14 mouse cellular contexts compared by ENCODE assay signal in the genomic region with DNA sequence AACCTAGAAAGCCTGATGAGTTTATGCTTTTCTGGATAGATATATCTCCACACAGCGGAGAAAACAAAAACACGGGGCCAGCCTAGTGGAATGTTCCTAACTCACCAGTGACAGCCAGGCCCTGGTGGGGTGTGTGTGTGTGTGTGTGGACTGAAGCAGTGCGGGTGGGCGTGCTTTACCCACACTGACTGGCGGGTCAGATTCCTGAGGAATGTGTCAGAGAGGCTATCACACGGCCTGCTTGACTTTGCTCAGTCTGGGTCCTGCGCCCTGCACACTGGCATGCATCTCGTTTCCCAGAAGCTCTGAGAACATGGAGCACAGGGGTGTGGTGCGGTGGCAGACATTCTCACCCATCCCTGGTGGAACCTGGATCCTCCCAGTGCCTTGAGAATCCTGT. TPM values are rescaled to one million over a fixed set of nuclear protein-coding genes. Genes with fewer than 3 reads are reported as not detected.
A peak's percentile ranks its signal among the peaks of the same experiment; 100 is the strongest.
DNase-seq lines count a peak whose midpoint lies in the region; ATAC-seq and TF ChIP-seq lines count a peak whose summit lies in the region.
"Had no signal": no experiment of that assay in that cellular context is flagged by ENCODE, and none has a peak within 500 bp of the region (broad histone marks: within the 10 kb centered on the region; RNA-seq: fewer than 3 reads in every experiment).

No protein-coding gene starts in this region.

- H3K9ac ChIP-seq in kidney, embryonic 15.5 days: no peak overlapping the region
- H3K9ac ChIP-seq: neural tube, embryonic 12.5 days had no signal

- H3K36me3 ChIP-seq in kidney, embryonic 15.5 days: peaks cover 32% of the 10 kb centered on the region
- H3K36me3 ChIP-seq: neural tube, embryonic 12.5 days had no signal

- no peaks in the 10 kb centered on the region; the same call in 1 of the 2 replicates for H3K9me3 ChIP-seq in kidney, embryonic 15.5 days (replicated peaks)

- H3K4me2 ChIP-seq in kidney, embryonic 15.5 days: no peak overlapping the region
- H3K4me2 ChIP-seq: neural tube, embryonic 12.5 days had no signal

- no peak overlapping the region for H3K27ac ChIP-seq in kidney, embryonic 15.5 days
- peak overlapping the region; percentile 4; the same call in 1 of the 2 replicates for H3K27ac ChIP-seq in embryonic fibroblast, embryonic 13.5 days (ENCODE audit: insufficient read depth, low read length)
- H3K27ac ChIP-seq: neural tube, embryonic 12.5 days had no signal

- peaks cover 25% of the 10 kb centered on the region for H3K4me1 ChIP-seq in kidney, embryonic 15.5 days
- peaks cover 8% of the 10 kb centered on the region; the same call in 1 of the 2 replicates for H3K4me1 ChIP-seq in embryonic fibroblast, embryonic 13.5 days (ENCODE audit: control insufficient read depth, insufficient read depth, low read length)
- H3K4me1 ChIP-seq: neural tube, embryonic 12.5 days had no signal

- no peaks in the 10 kb centered on the region for H3K27me3 ChIP-seq in kidney, embryonic 15.5 days
- H3K27me3 ChIP-seq: neural tube, embryonic 12.5 days had no signal

- no peak for TF ChIP-seq CTCF in embryonic fibroblast, embryonic 13.5 days (IDR thresholded peaks at IDR 0.05; ENCODE audit: borderline replicate concordance, insufficient read depth, low read length)

- no peak for TF ChIP-seq POLR2A in embryonic fibroblast, embryonic 13.5 days (IDR thresholded peaks at IDR 0.05; ENCODE audit: low read depth, low read length)

- H3K4me3 ChIP-seq in kidney, embryonic 15.5 days (replicated peaks): no peak overlapping the region
- no peak overlapping the region for H3K4me3 ChIP-seq in embryonic fibroblast, embryonic 13.5 days (ENCODE audit: insufficient read depth, low read length)
- H3K4me3 ChIP-seq: neural tube, embryonic 12.5 days had no signal

- peak; percentile 50; the same call in 1 of the 2 replicates for ATAC-seq in kidney, embryonic 15.5 days (replicated peaks; ENCODE audit: low FRiP score)
- ATAC-seq: forebrain, embryonic 14.5 days had no signal

- WGBS in kidney, embryonic 15.5 days: 56% methylated on average over 9 of the region's 9 CpGs

- no peak for DNase-seq in kidney, adult 9 months
- DNase-seq in 3134 (ENCODE audit: extremely low read depth, insufficient read length, low spot score) (peak; percentile 64), 3T3-L1 (ENCODE audit: low read depth, low spot score) (peak; percentile 81)
- no peak for DNase-seq in cerebellum, postnatal 10 days
- no peak for DNase-seq in spleen, postnatal 36 days (ENCODE audit: low spot score in 2 of 2)
- DNase-seq: adrenal gland, adult 8-10 months; cerebellum, adult 2 months; layer of hippocampus, adult 9-11 months; right cerebral cortex, postnatal 4 days; thymus, postnatal 14 days had no signal

RNA-seq across cellular contexts. Expression of gene Dap, which starts 21.8 kb away (rescaled TPM):
- 86.3 TPM in 2 replicates for polyA plus RNA-seq in kidney, embryonic 15.5 days (2015; fragmentation: Nextera tagmentation; extraction: Ambion mirVana)
- 214 and 257 TPM in 2 replicates for polyA plus RNA-seq in embryonic fibroblast, embryonic 13.5 days (2011; ENCODE audit: insufficient read length, low read depth, missing spikeins)

Comparison
In these comparisons a context has a peak if more than half of its experiments do, and no peak if none do; other contexts are left out.
1. DNase-seq: peak in 3134 (single experiment) and 3T3-L1 (single experiment); none in kidney, adult 9 months (single experiment), cerebellum, postnatal 10 days (0 of 2) and spleen, postnatal 36 days (0 of 2).